Mouse (Mus musculus): ENCODE measurements at regions not wholly inside any gene's neighbourhood (a gene's known extent, or its start where the extent isn't known, plus 50 kb on each side); places are given as distances from the start of the nearest gene placed in this dataset.
A peak's percentile ranks its signal among the peaks of the same experiment; 100 is the strongest.

- ATAC-seq (ENCODE audit: insufficient read depth, low read depth) = peak; percentile 75
- H3K27ac ChIP-seq (ENCODE audit: low read depth) = peak overlapping the region; percentile 30
- WGBS = 31% methylated on average over 2 of the region's 2 CpGs
Observed at GRCm38 (mm10) chr15:64510649-64511048, 306.8 kb upstream of the Gm21798 start.

DNA sequence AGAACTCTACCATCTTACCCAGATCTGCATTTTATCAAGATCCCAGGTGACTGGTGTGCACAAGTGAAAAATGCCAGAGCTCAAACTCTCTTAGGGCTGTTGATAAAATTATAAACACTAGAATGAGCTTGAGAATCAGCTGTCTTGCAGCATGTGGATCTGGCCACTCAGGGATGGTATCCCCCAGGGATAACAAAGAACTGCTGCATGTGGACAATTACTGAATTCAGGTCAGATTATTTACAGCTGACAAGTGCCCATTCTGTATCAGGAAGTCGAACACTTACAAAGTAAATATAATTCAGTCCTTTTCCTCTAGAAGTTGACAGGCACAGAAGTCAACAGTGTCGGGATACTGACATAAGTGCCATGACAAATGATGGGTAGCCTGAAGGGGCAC, 306.3 kb upstream of the Gm21798 start:
- H3K9ac ChIP-seq (replicated peaks; ENCODE audit: low read depth, low read length) = no peak overlapping the region
- H3K9me3 ChIP-seq (replicated peaks; ENCODE audit: control insufficient read depth, low read length) = 0 out of 2 replicates have a peak, but pooled peaks cover 3% of the 10 kb centered on the region
- DNase-seq (ENCODE audit: low spot score) (no peak), ATAC-seq (ENCODE audit: insufficient read depth, low read depth) (no peak)
- H3K4me1 ChIP-seq (ENCODE audit: control insufficient read depth, insufficient read depth) = peaks cover 14% of the 10 kb centered on the region; the same call in 1 of the 2 replicates
- no peaks in the 10 kb centered on the region for H3K27me3 ChIP-seq (ENCODE audit: control insufficient read depth, insufficient read depth, low read length)
- no peak overlapping the region for H3K4me2 ChIP-seq (ENCODE audit: low read depth, low read length)
- no peak overlapping the region for H3K4me3 ChIP-seq (ENCODE audit: low read depth, low read length)
- no peak overlapping the region for H3K27ac ChIP-seq (ENCODE audit: low read depth)
- H3K36me3 ChIP-seq (replicated peaks; ENCODE audit: control insufficient read depth, insufficient read depth, low read length) = no peaks in the 10 kb centered on the region
- WGBS = 33% methylated on average over 2 of the region's 2 CpGs
- TF ChIP-seq EP300 (IDR thresholded peaks at IDR 0.05; ENCODE audit: low read depth) = no peak
- no peak for TF ChIP-seq CTCF (IDR thresholded peaks at IDR 0.05; ENCODE audit: low read depth)

More at GRCm38 (mm10) chr15:64510649-64511048, 306.8 kb upstream of the Gm21798 start:
- H3K4me2 ChIP-seq (ENCODE audit: low read depth, low read length) = no peak overlapping the region
- H3K9ac ChIP-seq (replicated peaks; ENCODE audit: low read depth, low read length) = no peak overlapping the region
- no peaks in the 10 kb centered on the region for H3K27me3 ChIP-seq (ENCODE audit: control insufficient read depth, insufficient read depth, low read length)
- TF ChIP-seq EP300 (IDR thresholded peaks at IDR 0.05; ENCODE audit: low read depth) = no peak
- no peak for TF ChIP-seq CTCF (IDR thresholded peaks at IDR 0.05; ENCODE audit: low read depth)
- no peaks in the 10 kb centered on the region for H3K36me3 ChIP-seq (replicated peaks; ENCODE audit: control insufficient read depth, insufficient read depth, low read length)
- H3K4me1 ChIP-seq (ENCODE audit: control insufficient read depth, insufficient read depth) = peaks cover 14% of the 10 kb centered on the region; the same call in 1 of the 2 replicates
- H3K9me3 ChIP-seq (replicated peaks; ENCODE audit: control insufficient read depth, low read length) = 0 out of 2 replicates have a peak, but pooled peaks cover 3% of the 10 kb centered on the region
- no peak overlapping the region for H3K4me3 ChIP-seq (ENCODE audit: low read depth, low read length)
- DNase-seq (ENCODE audit: low spot score) = no peak

GRCm38 (mm10) chr15:64512615-64513014, 304.9 kb upstream of the Gm21798 start:
- Histone ChIP-seq H3K36me3 (replicated peaks; ENCODE audit: control insufficient read depth, insufficient read depth, low read length) (no peaks in the 10 kb centered on the region), H3K4me2 (ENCODE audit: low read depth, low read length) (no peak overlapping the region), H3K27ac (ENCODE audit: low read depth) (no peak overlapping the region), H3K4me3 (ENCODE audit: low read depth, low read length) (no peak overlapping the region), H3K9me3 (replicated peaks; ENCODE audit: control insufficient read depth, low read length) (no peaks in the 10 kb centered on the region), H3K27me3 (ENCODE audit: control insufficient read depth, insufficient read depth, low read length) (no peaks in the 10 kb centered on the region), H3K4me1 (ENCODE audit: control insufficient read depth, insufficient read depth) (peaks cover 14% of the 10 kb centered on the region; the same call in 1 of the 2 replicates), H3K9ac (replicated peaks; ENCODE audit: low read depth, low read length) (no peak overlapping the region)
- DNase-seq (ENCODE audit: low spot score) = no peak
- WGBS = 83% methylated on average over 3 of the region's 3 CpGs
- no peak for TF ChIP-seq EP300 (IDR thresholded peaks at IDR 0.05; ENCODE audit: low read depth)
- no peak for TF ChIP-seq CTCF (IDR thresholded peaks at IDR 0.05; ENCODE audit: low read depth)
- no peak for ATAC-seq (ENCODE audit: insufficient read depth, low read depth)

- Histone ChIP-seq H3K27ac (ENCODE audit: low read depth) (no peak overlapping the region), H3K4me3 (ENCODE audit: low read depth, low read length) (no peak overlapping the region), H3K9me3 (replicated peaks; ENCODE audit: control insufficient read depth, low read length) (no peaks in the 10 kb centered on the region), H3K4me2 (ENCODE audit: low read depth, low read length) (no peak overlapping the region), H3K36me3 (replicated peaks; ENCODE audit: control insufficient read depth, insufficient read depth, low read length) (no peaks in the 10 kb centered on the region), H3K27me3 (ENCODE audit: control insufficient read depth, insufficient read depth, low read length) (no peaks in the 10 kb centered on the region), H3K4me1 (ENCODE audit: control insufficient read depth, insufficient read depth) (peaks cover 14% of the 10 kb centered on the region; the same call in 1 of the 2 replicates), H3K9ac (replicated peaks; ENCODE audit: low read depth, low read length) (no peak overlapping the region)
- DNase-seq (ENCODE audit: low spot score) = no peak
- no peak for ATAC-seq (ENCODE audit: insufficient read depth, low read depth)
- TF ChIP-seq EP300 (IDR thresholded peaks at IDR 0.05; ENCODE audit: low read depth) = no peak
- TF ChIP-seq CTCF (IDR thresholded peaks at IDR 0.05; ENCODE audit: low read depth) = no peak
Observed at GRCm38 (mm10) chr15:64513501-64514097, 303.9 kb upstream of the Gm21798 start.

- H3K4me2 ChIP-seq (ENCODE audit: low read depth, low read length) = no peak overlapping the region
- no peaks in the 10 kb centered on the region for H3K27me3 ChIP-seq (ENCODE audit: control insufficient read depth, insufficient read depth, low read length)
- H3K9ac ChIP-seq (replicated peaks; ENCODE audit: low read depth, low read length) = no peak overlapping the region
- H3K9me3 ChIP-seq (replicated peaks; ENCODE audit: control insufficient read depth, low read length) = no peaks in the 10 kb centered on the region
- peaks cover 14% of the 10 kb centered on the region; the same call in 1 of the 2 replicates for H3K4me1 ChIP-seq (ENCODE audit: control insufficient read depth, insufficient read depth)
- peak; percentile 35 for TF ChIP-seq CTCF (IDR thresholded peaks at IDR 0.05; ENCODE audit: low read depth)
- TF ChIP-seq EP300 (IDR thresholded peaks at IDR 0.05; ENCODE audit: low read depth) = no peak
- no peak overlapping the region for H3K27ac ChIP-seq (ENCODE audit: low read depth)
- no peak for ATAC-seq (ENCODE audit: insufficient read depth, low read depth)
- DNase-seq (ENCODE audit: low spot score) = no peak
- H3K36me3 ChIP-seq (replicated peaks; ENCODE audit: control insufficient read depth, insufficient read depth, low read length) = no peaks in the 10 kb centered on the region
- H3K4me3 ChIP-seq (ENCODE audit: low read depth, low read length) = no peak overlapping the region
Observed at GRCm38 (mm10) chr15:64515179-64515578, 302.3 kb upstream of the Gm21798 start.

DNA sequence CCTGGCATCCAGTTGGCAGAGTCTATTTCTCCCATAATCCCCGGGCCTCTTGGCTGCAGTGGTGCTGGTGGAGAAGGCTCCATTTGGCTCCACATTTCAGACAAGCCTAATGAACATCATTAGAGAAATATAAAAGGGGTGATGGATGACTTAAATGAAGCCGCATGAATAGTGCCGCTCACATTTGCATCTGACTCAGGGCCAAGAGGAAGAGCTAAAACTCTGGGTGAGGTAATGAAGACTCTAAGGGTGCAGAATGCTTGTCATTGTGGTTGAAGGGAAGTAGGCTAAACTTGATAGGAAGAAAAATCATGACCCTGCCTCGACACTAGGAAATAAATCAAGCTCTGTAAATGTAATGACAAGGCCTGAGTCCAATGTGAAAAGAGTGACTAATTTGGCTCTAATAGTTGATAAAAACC, 298.3 kb upstream of the Gm21798 start:
- no peaks in the 10 kb centered on the region for H3K9me3 ChIP-seq (replicated peaks; ENCODE audit: control insufficient read depth, low read length)
- ATAC-seq (ENCODE audit: insufficient read depth, low read depth) = no peak
- no peak overlapping the region for H3K27ac ChIP-seq (ENCODE audit: low read depth)
- TF ChIP-seq EP300 (IDR thresholded peaks at IDR 0.05; ENCODE audit: low read depth) = no peak
- TF ChIP-seq CTCF (IDR thresholded peaks at IDR 0.05; ENCODE audit: low read depth) = no peak
- H3K36me3 ChIP-seq (replicated peaks; ENCODE audit: control insufficient read depth, insufficient read depth, low read length) = no peaks in the 10 kb centered on the region
- H3K4me1 ChIP-seq (ENCODE audit: control insufficient read depth, insufficient read depth) = no peaks in the 10 kb centered on the region
- no peak overlapping the region for H3K9ac ChIP-seq (replicated peaks; ENCODE audit: low read depth, low read length)
- 69% methylated on average over 4 of the region's 4 CpGs for WGBS
- H3K27me3 ChIP-seq (ENCODE audit: control insufficient read depth, insufficient read depth, low read length) = no peaks in the 10 kb centered on the region
- no peak overlapping the region for H3K4me2 ChIP-seq (ENCODE audit: low read depth, low read length)
- no peak overlapping the region for H3K4me3 ChIP-seq (ENCODE audit: low read depth, low read length)
- DNase-seq (ENCODE audit: low spot score) = no peak
